Mouse (Mus musculus): Measurements from ENCODE around the gene Lims1. TPM values are rescaled to one million over a fixed set of nuclear protein-coding genes. Genes with fewer than 3 reads are reported as not detected.
A peak's percentile ranks its signal among the peaks of the same experiment; 100 is the strongest.

The Lims1 gene
- total RNA-seq, 2 experiments from 2014 or later = 35.4 to 46.2 TPM

DNA sequence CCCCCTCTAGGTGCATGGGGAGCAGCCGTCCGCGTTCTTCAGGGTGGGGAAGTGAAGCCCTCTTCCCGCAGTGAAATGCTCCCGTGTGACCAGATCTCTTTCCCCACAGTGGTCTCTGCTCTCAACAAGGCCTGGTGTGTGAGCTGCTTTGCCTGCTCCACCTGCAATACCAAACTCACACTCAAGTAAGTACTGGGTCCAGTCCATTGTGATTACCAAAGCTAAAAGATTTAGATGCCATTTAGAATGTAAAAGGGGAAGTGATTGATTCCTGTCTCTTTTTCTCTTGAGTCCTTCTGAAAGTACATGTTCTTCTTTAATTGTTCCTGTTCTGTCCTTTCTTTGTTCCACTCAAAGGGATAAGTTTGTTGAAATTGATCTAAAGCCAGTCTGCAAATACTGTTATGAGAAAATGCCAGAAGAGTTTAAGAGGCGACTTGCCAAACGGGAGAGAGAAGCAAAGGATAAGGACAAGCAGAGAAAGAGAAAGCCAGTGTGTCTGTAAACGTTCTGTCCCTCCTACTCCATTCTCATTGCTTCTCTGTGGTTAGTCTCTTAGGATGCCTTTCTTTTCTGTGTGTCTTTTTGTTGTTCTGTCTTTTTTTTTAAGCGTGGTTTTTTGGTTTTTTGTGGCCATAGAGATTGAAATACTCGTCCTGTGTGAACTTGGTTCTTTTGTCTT lies 95.2 kb downstream of the Lims1 start:
- DNase-seq (ENCODE audit: low spot score in 2 of 2) = no peak

DNA sequence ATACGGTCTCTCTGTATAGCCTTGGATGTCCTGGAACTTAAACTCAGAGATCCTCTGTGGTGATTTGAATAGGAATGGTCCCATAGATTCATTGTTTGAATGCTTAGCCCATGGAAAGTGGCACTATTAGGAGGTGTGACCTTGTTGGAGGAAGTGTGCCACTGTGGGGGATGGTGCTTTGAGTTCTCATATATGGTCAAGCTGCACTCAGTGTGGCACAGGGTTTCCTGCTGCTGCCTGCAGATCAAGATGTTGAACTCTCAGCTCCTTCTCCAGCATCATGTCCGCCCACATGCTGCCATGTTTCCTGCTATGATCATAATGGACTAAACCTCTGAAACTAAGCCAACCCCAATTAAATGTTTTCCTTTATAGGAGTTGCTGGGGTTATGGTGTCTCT lies 104.7 kb downstream of the Lims1 start:
- DNase-seq (ENCODE audit: low spot score in 2 of 2) = no peak

- DNase-seq (ENCODE audit: low spot score in 2 of 2) = no peak
These were observed 122.6 kb downstream of the Lims1 start for GRCm38 (mm10) chr10:58445850-58446249.

GRCm38 (mm10) chr10:58446384-58447279 lies 123.4 kb downstream of the Lims1 start, which contains the start of gene Ranbp2:
Ranbp2 (plus strand) TSS chr10:58446920.
- peak; percentile 96 to 97 for DNase-seq (ENCODE audit: low spot score in 2 of 2)

DNA sequence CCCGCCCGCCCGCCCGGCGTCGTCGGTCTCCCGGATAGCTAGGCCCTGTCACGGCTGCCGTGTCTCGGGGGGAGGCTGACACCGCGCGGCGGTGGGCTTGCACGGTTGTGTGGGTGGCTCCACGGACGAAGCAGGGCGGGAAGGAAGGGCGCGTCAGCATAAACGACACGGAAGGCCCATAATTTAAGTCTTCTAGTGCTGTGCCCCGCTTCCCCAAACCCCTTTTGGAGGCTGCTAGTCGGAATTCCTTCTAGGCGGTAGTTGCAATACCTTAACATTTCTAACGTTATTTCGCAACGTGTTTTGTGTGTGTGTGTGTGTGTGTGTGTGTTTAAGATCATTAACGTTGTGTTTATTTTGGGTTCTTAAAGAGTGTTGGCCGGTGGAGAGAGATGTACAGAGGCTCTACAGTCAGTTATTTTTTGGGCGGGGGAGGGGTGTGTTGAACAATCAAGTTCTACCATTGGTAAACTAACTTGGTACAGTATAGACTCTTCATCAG lies 124.1 kb downstream of the Lims1 start:
- DNase-seq (ENCODE audit: low spot score in 2 of 2) = no peak

DNA sequence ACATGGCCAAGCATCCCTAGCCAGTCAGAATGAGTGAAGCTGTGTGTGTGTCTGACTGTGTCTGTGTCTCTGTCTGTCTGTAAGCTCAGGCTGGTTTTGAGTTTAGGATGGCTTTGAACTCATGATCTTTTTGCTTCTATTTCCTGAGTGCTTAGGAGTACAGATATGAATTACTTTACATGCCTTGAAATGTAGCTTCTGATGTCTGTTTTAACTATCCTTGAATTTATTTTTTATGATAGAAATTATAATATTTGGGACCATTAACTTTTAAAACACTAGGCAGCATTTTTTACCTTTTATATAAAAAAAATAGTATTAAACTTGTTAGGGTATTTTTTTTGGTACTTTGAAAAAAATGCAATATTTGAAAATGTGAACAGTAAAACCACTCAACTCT lies 128.3 kb downstream of the Lims1 start:
- DNase-seq (ENCODE audit: low spot score in 2 of 2) = no peak

DNA sequence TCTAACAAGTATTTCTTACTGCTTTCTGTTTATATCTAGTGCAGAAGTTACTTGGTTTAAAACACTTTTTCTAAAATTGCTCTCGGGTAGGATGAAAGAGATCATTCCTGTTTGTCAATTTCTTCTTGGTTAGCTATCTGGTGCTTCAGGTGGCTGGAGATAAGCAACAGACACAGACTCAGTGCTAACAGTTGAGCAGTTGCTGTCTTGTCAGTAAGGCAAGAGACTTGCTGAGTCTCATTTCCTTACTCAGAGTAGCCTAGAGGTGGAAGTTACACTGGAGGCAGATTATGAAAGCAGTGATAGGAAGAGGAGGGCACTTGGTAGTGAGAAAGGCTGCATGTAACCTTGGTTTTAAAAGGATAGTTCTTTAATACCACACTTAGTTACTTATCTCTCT lies 128.9 kb downstream of the Lims1 start:
- no peak for DNase-seq (ENCODE audit: low spot score in 2 of 2)

GRCm38 (mm10) chr10:58459896-58460295 lies 136.6 kb downstream of the Lims1 start:
- no peak for DNase-seq (ENCODE audit: low spot score in 2 of 2)

Other genes starting within 250 kb of the Lims1 start
- gene AW822073, start 98.5 kb upstream of the Lims1 start, total RNA-seq (2021) = not detected
- not detected for gene Duxf3, start 90.8 kb upstream of the Lims1 start, total RNA-seq (2021)
- gene Gm4981, start 86.8 kb upstream of the Lims1 start, total RNA-seq (2021) = not detected
- gene Gcc2, start 68.0 kb upstream of the Lims1 start, total RNA-seq (2021) = 10 to 100 TPM; 26.5 to 29.2 TPM
- 10 to 100 TPM; 72.8 to 83.2 TPM for gene Ranbp2, start 123.5 kb downstream of the Lims1 start, total RNA-seq (2021)
- 1 to 10 TPM; 2.2 to 3.7 TPM for gene Ccdc138, start 174.5 kb downstream of the Lims1 start, total RNA-seq (2021)